Mouse (Mus musculus) hindbrain, embryonic 10.5 days (tissue): ENCODE data around the gene Gm11214. TPM values are rescaled to one million over a fixed set of nuclear protein-coding genes. Genes with fewer than 3 reads are reported as not detected.
A peak's percentile ranks its signal among the peaks of the same experiment; 100 is the strongest.

Experiments used
- DNase-seq: peaks from one replicate; pipeline ENCODE4 v3.0.0-alpha.2; 2017; ENCODE audit warnings: low spot score
- H3K27ac ChIP-seq: fragments of 300-500 bp; sonication (generic); 2 replicates; pipeline ENCODE4 v1.5.1; 2016; ENCODE audit warnings: mild to moderate bottlenecking, moderate library complexity
- H3K27me3 ChIP-seq: fragments of 300-500 bp; sonication (generic); 2 replicates; pipeline ENCODE4 v1.6.1; 2016; ENCODE audit warnings: mild to moderate bottlenecking; ENCODE audit not compliant: poor library complexity, insufficient read depth, severe bottlenecking
- H3K36me3 ChIP-seq: fragments of 300-500 bp; sonication (generic); 2 replicates; pipeline ENCODE4 v1.6.1; 2016; ENCODE audit warnings: mild to moderate bottlenecking, moderate library complexity
- H3K4me1 ChIP-seq: fragments of 300-500 bp; sonication (generic); replicated peaks from 2 replicates; pipeline ENCODE4 v1.6.1; 2016; ENCODE audit warnings: mild to moderate bottlenecking
- H3K4me3 ChIP-seq: fragments of 300-500 bp; sonication (generic); 2 replicates; pipeline ENCODE4 v1.5.1; 2016; ENCODE audit warnings: mild to moderate bottlenecking, moderate library complexity
- H3K9me3 ChIP-seq: fragments of 300-500 bp; sonication (generic); 2 replicates; pipeline ENCODE4 v1.6.1; 2016; ENCODE audit warnings: mild to moderate bottlenecking, moderate library complexity
- WGBS: fragments of 180-500 bp; shearing (Covaris S2); methylation state at CpG from one replicate; pipeline ENCODE4 v1.1.7; 2016; 5-methylcytosine and 5-hydroxymethylcytosine counted together
- polyA plus RNA-seq: library from polyadenylated mRNA; unstranded; fragments of >200 nt; fragmentation: Nextera tagmentation; extraction: Ambion mirVana; gene quantifications from 2 replicates; pipeline ENCODE4 v1.2.1, GENCODE M21; 2016

Gene Gm11214
- polyA plus RNA-seq, 1 experiment from 2014 or later, result not detected

- no peak for DNase-seq
- H3K27me3 ChIP-seq, result no peaks in the 10 kb centered on the region
- no peaks in the 10 kb centered on the region for H3K36me3 ChIP-seq
- H3K4me1 ChIP-seq, result no peaks in the 10 kb centered on the region
- no peaks in the 10 kb centered on the region for H3K9me3 ChIP-seq
- H3K27ac ChIP-seq, result no peak overlapping the region
- H3K4me3 ChIP-seq, result no peak overlapping the region
These were observed 19.0 kb downstream of the Gm11214 start for GRCm38 (mm10) chr4:63643956-63644726.

GRCm38 (mm10) chr4:63639842-63640241 is 23.3 kb downstream of the Gm11214 start:
- no peak for DNase-seq
- no peak overlapping the region for H3K27ac ChIP-seq
- H3K4me3 ChIP-seq, result no peak overlapping the region
- no peaks in the 10 kb centered on the region for H3K36me3 ChIP-seq
- WGBS, result 81% methylated on average over 2 of the region's 2 CpGs
- no peaks in the 10 kb centered on the region for H3K9me3 ChIP-seq
- no peaks in the 10 kb centered on the region for H3K27me3 ChIP-seq
- no peaks in the 10 kb centered on the region for H3K4me1 ChIP-seq

GRCm38 (mm10) chr4:63638603-63639002 is 24.6 kb downstream of the Gm11214 start:
- Histone ChIP-seq H3K27ac (no peak overlapping the region), H3K4me1 (no peaks in the 10 kb centered on the region), H3K27me3 (no peaks in the 10 kb centered on the region), H3K4me3 (no peak overlapping the region), H3K36me3 (no peaks in the 10 kb centered on the region), H3K9me3 (no peaks in the 10 kb centered on the region)
- no peak for DNase-seq
- 68% methylated on average over 1 of the region's 1 CpGs for WGBS

GRCm38 (mm10) chr4:63633181-63633580 is 30.0 kb downstream of the Gm11214 start:
- H3K9me3 ChIP-seq, result no peaks in the 10 kb centered on the region
- WGBS, result 87% methylated on average over 2 of the region's 2 CpGs
- no peak overlapping the region for H3K27ac ChIP-seq
- no peaks in the 10 kb centered on the region for H3K36me3 ChIP-seq
- DNase-seq, result no peak
- no peaks in the 10 kb centered on the region for H3K4me1 ChIP-seq
- no peak overlapping the region for H3K4me3 ChIP-seq
- H3K27me3 ChIP-seq, result no peaks in the 10 kb centered on the region

GRCm38 (mm10) chr4:63627111-63627510 is 36.1 kb downstream of the Gm11214 start:
- 89% methylated on average over 8 of the region's 8 CpGs for WGBS
- no peaks in the 10 kb centered on the region for H3K36me3 ChIP-seq
- no peak overlapping the region for H3K4me3 ChIP-seq
- no peaks in the 10 kb centered on the region for H3K27me3 ChIP-seq
- no peak for DNase-seq
- H3K27ac ChIP-seq, result no peak overlapping the region
- H3K4me1 ChIP-seq, result no peaks in the 10 kb centered on the region
- no peaks in the 10 kb centered on the region for H3K9me3 ChIP-seq

- H3K4me3 ChIP-seq, result no peak overlapping the region
- whole genome bisulfite sequencing, result 79% methylated on average over 3 of the region's 3 CpGs
- no peak for DNase-seq
- no peaks in the 10 kb centered on the region for H3K4me1 ChIP-seq
- H3K36me3 ChIP-seq, result no peaks in the 10 kb centered on the region
- no peak overlapping the region for H3K27ac ChIP-seq
- H3K27me3 ChIP-seq, result no peaks in the 10 kb centered on the region
- no peaks in the 10 kb centered on the region for H3K9me3 ChIP-seq
These were observed 37.6 kb downstream of the Gm11214 start for GRCm38 (mm10) chr4:63625563-63626080.

- peak; percentile 48 for DNase-seq
- Histone ChIP-seq H3K4me3 (no peak within 1 kb of the TSS), H3K36me3 (no peaks in the 10 kb centered on the region), H3K9me3 (no peaks in the 10 kb centered on the region), H3K27ac (no peak within 1 kb of the TSS), H3K27me3 (no peaks in the 10 kb centered on the region), H3K4me1 (no peaks in the 10 kb centered on the region)
- 58% methylated on average over 5 of the region's 5 CpGs for WGBS
These were observed 40.8 kb downstream of the Gm11214 start, which contains the start of gene Tex48 for GRCm38 (mm10) chr4:63622378-63622835. Gene Tex48, minus strand, starts transcription at chr4:63622428.

- Histone ChIP-seq H3K27me3 (no peaks in the 10 kb centered on the region), H3K9me3 (no peaks in the 10 kb centered on the region), H3K4me1 (no peaks in the 10 kb centered on the region), H3K4me3 (no peak overlapping the region), H3K36me3 (no peaks in the 10 kb centered on the region), H3K27ac (no peak overlapping the region)
- 68% methylated on average over 2 of the region's 2 CpGs for WGBS
- DNase-seq, result no peak
These were observed 41.3 kb downstream of the Gm11214 start for GRCm38 (mm10) chr4:63621861-63622260.

Other genes starting within 250 kb of the Gm11214 start
- 6.6 and 6.9 TPM in 2 replicates for gene Whrn, start 167.4 kb downstream of the Gm11214 start, polyA plus RNA-seq
- 310 and 365 TPM in 2 replicates for gene Atp6v1g1, start 118.6 kb downstream of the Gm11214 start, polyA plus RNA-seq
- 7.6 and 10.2 TPM in 2 replicates for gene Tmem268, start 104.6 kb downstream of the Gm11214 start, polyA plus RNA-seq
- not detected in 2 replicates for gene Gm11213, start 58.1 kb downstream of the Gm11214 start, polyA plus RNA-seq
- gene Tex48, start 41.0 kb downstream of the Gm11214 start, polyA plus RNA-seq, result not detected in 2 replicates
- gene Tnfsf15, start 81.7 kb upstream of the Gm11214 start, polyA plus RNA-seq, result not detected in 2 replicates
- gene Tnfsf8, start 198.0 kb upstream of the Gm11214 start, polyA plus RNA-seq, result not detected in 2 replicates